Mouse (Mus musculus) forebrain, embryonic 16.5 days (tissue): ENCODE results near the gene Cap2. TPM values are rescaled to one million over a fixed set of nuclear protein-coding genes. Genes with fewer than 3 reads are reported as not detected.

Experiments
- ATAC-seq: fragments of 200-750 bp; cut with Nextera tagmentation; 2 replicates; pipeline ENCODE4 v1.8.0; 2017; ENCODE audit warnings: mild to moderate bottlenecking, moderate library complexity
- H3K27ac ChIP-seq: fragments of 300-500 bp; sonication (generic); 2 replicates; pipeline ENCODE4 v1.5.1; 2014; ENCODE audit warnings: low read length, control low read depth
- H3K27me3 ChIP-seq: fragments of 300-500 bp; sonication (generic); replicated peaks from 2 replicates; pipeline ENCODE4 v1.6.1; 2014; ENCODE audit warnings: low read length; ENCODE audit not compliant: control insufficient read depth, insufficient read depth
- H3K36me3 ChIP-seq: fragments of 300-500 bp; sonication (generic); 2 replicates; pipeline ENCODE4 v1.6.1; 2014; ENCODE audit not compliant: control insufficient read depth, insufficient read depth
- H3K4me1 ChIP-seq: fragments of 300-500 bp; sonication (generic); replicated peaks from 2 replicates; pipeline ENCODE4 v1.6.1; 2014; ENCODE audit warnings: low read length; ENCODE audit not compliant: control insufficient read depth, insufficient read depth
- H3K4me2 ChIP-seq: fragments of 300-500 bp; sonication (generic); 2 replicates; pipeline ENCODE4 v1.6.1; 2014; ENCODE audit warnings: mild to moderate bottlenecking, low read length, control low read depth
- H3K4me3 ChIP-seq: fragments of 300-500 bp; sonication (generic); replicated peaks from 2 replicates; pipeline ENCODE4 v1.5.1; 2014; ENCODE audit warnings: mild to moderate bottlenecking, low read length, control low read depth
- H3K9ac ChIP-seq: fragments of 300-500 bp; sonication (generic); replicated peaks from 2 replicates; pipeline ENCODE4 v1.6.1; 2014; ENCODE audit warnings: low read depth, low read length, control low read depth
- H3K9me3 ChIP-seq: fragments of 300-500 bp; sonication (generic); 2 replicates; pipeline ENCODE4 v1.6.1; 2016; ENCODE audit warnings: low read length; ENCODE audit not compliant: control insufficient read depth
- WGBS: fragments of 180-500 bp; shearing (Covaris S2); extraction: QIAGEN DNeasy Blood & Tissue Kit; methylation state at CpG from one replicate; pipeline ENCODE4 v1.1.7; 2014; 5-methylcytosine and 5-hydroxymethylcytosine counted together
- polyA plus RNA-seq: library from polyadenylated mRNA; unstranded; fragments of >200 nt; fragmentation: Nextera tagmentation; extraction: Ambion mirVana; gene quantifications from 2 replicates; pipeline ENCODE4 v1.2.1, GENCODE M21; 2015

The Cap2 gene
- polyA plus RNA-seq, 1 experiment from 2014 or later = 15.6 TPM

GRCm38 (mm10) chr13:46490644-46491043 lies 11.0 kb upstream of the Cap2 start:
- Histone ChIP-seq H3K27me3 (no peaks in the 10 kb centered on the region), H3K4me3 (no peak overlapping the region), H3K9me3 (no peaks in the 10 kb centered on the region), H3K9ac (no peak overlapping the region), H3K36me3 (no peaks in the 10 kb centered on the region), H3K27ac (no peak overlapping the region), H3K4me2 (no peak overlapping the region), H3K4me1 (peaks cover 5% of the 10 kb centered on the region; the same call in 1 of the 2 replicates)
- no peak for ATAC-seq
- WGBS = 32% methylated on average over 4 of the region's 4 CpGs

- no peaks in the 10 kb centered on the region for H3K27me3 ChIP-seq
Observed at GRCm38 (mm10) chr13:46502390-46502891, 793 bp downstream of the Cap2 start.

DNA sequence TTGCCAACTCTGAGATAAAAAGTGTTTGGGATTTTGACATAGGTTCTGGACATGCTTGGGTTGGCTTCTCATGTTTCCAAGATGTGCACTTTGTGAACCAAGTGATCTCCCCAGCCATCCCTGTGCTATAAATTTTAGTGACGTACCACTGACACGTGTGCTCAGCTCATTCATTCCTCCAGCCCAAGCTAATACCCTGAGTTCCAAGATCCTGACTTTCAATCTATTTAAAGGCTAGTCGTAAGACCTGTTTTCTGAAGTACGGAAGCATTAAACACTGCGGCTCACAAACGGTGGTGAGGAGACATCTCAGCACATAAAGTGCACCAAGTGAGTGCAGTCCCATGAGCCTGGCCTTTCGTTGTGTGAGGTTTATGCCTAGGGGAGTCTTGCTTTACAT lies 6.3 kb downstream of the Cap2 start:
- no peak overlapping the region for H3K4me3 ChIP-seq
- no peak overlapping the region for H3K4me2 ChIP-seq
- ATAC-seq = no peak
- 93% methylated on average over 7 of the region's 7 CpGs for WGBS
- no peaks in the 10 kb centered on the region; the same call in 1 of the 2 replicates for H3K4me1 ChIP-seq
- no peaks in the 10 kb centered on the region for H3K36me3 ChIP-seq
- H3K27me3 ChIP-seq = no peaks in the 10 kb centered on the region
- H3K27ac ChIP-seq = no peak overlapping the region
- peaks cover 5% of the 10 kb centered on the region; the same call in 1 of the 2 replicates for H3K9me3 ChIP-seq
- no peak overlapping the region for H3K9ac ChIP-seq

More at GRCm38 (mm10) chr13:46502390-46502891, 793 bp downstream of the Cap2 start:
- Histone ChIP-seq H3K4me3 (peak overlapping the region; percentile 58), H3K27ac (no peak overlapping the region), H3K4me1 (peaks cover 12% of the 10 kb centered on the region), H3K4me2 (peak overlapping the region; percentile 97), H3K9ac (peak overlapping the region; percentile 71), H3K9me3 (no peaks in the 10 kb centered on the region), H3K36me3 (no peaks in the 10 kb centered on the region)
- ATAC-seq = peak; percentile 71
- WGBS = 7% methylated on average over 20 of the region's 20 CpGs

DNA sequence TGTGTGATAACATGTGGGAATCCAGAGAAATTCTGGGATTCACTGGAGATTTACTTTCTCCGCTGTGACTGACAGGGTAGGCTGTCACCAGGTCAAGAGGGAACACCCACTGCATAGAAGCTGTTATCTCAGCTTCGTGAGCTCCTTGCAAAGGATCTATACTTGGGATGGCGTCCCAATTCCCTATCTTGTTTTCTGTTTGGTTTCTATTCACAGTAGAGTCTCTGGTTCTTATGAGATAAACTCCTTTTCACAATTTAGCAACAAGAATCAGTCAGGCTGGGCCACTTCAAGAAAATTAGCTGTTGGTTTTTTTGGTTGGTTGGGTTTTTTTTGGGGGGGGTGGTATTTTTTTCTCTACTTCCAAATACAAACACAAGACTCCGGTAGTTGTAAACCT lies 7.2 kb downstream of the Cap2 start:
- Histone ChIP-seq H3K9ac (no peak overlapping the region), H3K36me3 (no peaks in the 10 kb centered on the region), H3K27ac (no peak overlapping the region), H3K4me3 (no peak overlapping the region), H3K4me1 (no peaks in the 10 kb centered on the region), H3K4me2 (no peak overlapping the region), H3K9me3 (peaks cover 5% of the 10 kb centered on the region; the same call in 1 of the 2 replicates), H3K27me3 (no peaks in the 10 kb centered on the region)
- no peak for ATAC-seq
- WGBS = 88% methylated on average over 4 of the region's 4 CpGs

DNA sequence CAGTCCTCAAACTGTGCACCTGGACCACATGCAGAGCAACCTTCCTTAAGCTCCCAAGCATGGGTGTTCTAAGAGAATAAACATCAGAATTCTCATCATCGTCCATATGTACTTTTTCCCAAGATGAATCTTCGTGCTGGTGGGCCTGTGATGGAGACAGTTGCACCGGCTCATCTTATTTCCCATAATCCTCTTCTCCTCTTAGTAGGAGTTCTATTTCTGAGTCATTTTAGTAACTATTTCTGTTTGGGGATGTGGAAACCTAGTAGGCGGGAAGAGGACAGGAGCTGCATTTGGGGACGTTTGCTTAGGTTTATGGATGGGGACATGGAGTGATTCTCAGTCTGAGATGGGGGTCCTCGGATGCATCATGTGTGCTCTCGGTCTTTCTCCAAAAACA lies 8.8 kb downstream of the Cap2 start:
- H3K4me1 ChIP-seq = no peaks in the 10 kb centered on the region; the same call in 1 of the 2 replicates
- H3K27ac ChIP-seq = no peak overlapping the region
- no peak for ATAC-seq
- 92% methylated on average over 7 of the region's 7 CpGs for WGBS
- no peak overlapping the region for H3K4me2 ChIP-seq
- H3K9me3 ChIP-seq = peaks cover 5% of the 10 kb centered on the region; the same call in 1 of the 2 replicates
- H3K36me3 ChIP-seq = no peaks in the 10 kb centered on the region
- no peaks in the 10 kb centered on the region for H3K27me3 ChIP-seq
- H3K9ac ChIP-seq = no peak overlapping the region
- no peak overlapping the region for H3K4me3 ChIP-seq

DNA sequence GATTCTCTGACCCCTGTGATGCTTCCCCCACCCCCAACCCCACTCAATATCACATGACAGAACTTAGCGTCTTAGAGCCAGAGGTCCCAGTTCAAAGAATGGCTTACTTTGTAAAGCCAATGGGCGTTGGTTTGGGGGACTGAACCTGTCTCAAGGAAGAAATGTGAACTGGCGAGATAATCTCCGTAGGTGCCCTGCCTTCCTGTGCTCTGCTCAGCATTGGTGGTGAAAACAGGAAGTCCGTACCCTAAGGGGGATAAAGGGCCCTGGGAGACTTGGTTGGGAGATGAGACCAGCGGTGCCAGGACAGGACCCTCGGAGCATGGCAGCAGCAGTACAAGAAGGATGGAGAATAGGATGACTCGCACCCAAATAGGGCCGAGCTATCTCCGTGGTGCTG lies 12.8 kb downstream of the Cap2 start:
- H3K27ac ChIP-seq = no peak overlapping the region
- peaks cover 13% of the 10 kb centered on the region for H3K4me1 ChIP-seq
- no peaks in the 10 kb centered on the region for H3K27me3 ChIP-seq
- H3K36me3 ChIP-seq = no peaks in the 10 kb centered on the region
- no peak overlapping the region for H3K4me3 ChIP-seq
- H3K9me3 ChIP-seq = peaks cover 5% of the 10 kb centered on the region; the same call in 1 of the 2 replicates
- WGBS = 95% methylated on average over 10 of the region's 10 CpGs
- no peak overlapping the region for H3K4me2 ChIP-seq
- H3K9ac ChIP-seq = no peak overlapping the region
- no peak for ATAC-seq

- 72% methylated on average over 9 of the region's 9 CpGs for WGBS
- no peak for ATAC-seq
- Histone ChIP-seq H3K4me3 (no peak overlapping the region), H3K4me2 (no peak overlapping the region), H3K36me3 (no peaks in the 10 kb centered on the region), H3K4me1 (peaks cover 13% of the 10 kb centered on the region), H3K27ac (no peak overlapping the region), H3K9ac (no peak overlapping the region), H3K9me3 (peaks cover 5% of the 10 kb centered on the region; the same call in 1 of the 2 replicates), H3K27me3 (no peaks in the 10 kb centered on the region)
Observed at GRCm38 (mm10) chr13:46515120-46515523, 13.5 kb downstream of the Cap2 start.

DNA sequence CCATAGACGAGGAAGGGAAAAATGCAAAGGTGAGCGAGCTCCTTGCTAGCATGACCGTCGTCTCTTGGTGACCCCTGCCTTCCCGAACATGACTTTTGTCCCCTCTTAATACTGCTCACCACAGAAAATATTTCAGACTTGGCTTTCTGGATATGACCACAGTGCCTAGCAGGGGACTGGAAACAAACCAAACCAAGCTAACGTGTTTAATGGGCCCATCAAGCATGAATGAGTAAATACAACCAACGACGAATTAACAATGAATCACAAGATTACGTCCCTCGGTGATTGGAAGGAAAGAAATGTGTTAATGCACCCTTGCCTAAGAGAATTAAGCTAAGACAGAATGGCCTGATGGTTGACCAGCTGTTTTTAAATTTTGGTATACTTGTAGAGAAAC lies 13.9 kb downstream of the Cap2 start:
- H3K9me3 ChIP-seq = peaks cover 5% of the 10 kb centered on the region; the same call in 1 of the 2 replicates
- no peak overlapping the region for H3K27ac ChIP-seq
- no peak overlapping the region for H3K4me3 ChIP-seq
- H3K4me1 ChIP-seq = peaks cover 13% of the 10 kb centered on the region
- H3K36me3 ChIP-seq = no peaks in the 10 kb centered on the region
- no peaks in the 10 kb centered on the region for H3K27me3 ChIP-seq
- 32% methylated on average over 10 of the region's 10 CpGs for WGBS
- ATAC-seq = no peak
- no peak overlapping the region for H3K9ac ChIP-seq
- H3K4me2 ChIP-seq = no peak overlapping the region

GRCm38 (mm10) chr13:46516183-46516582 lies 14.5 kb downstream of the Cap2 start:
- H3K9ac ChIP-seq = no peak overlapping the region
- no peaks in the 10 kb centered on the region for H3K27me3 ChIP-seq
- H3K4me3 ChIP-seq = no peak overlapping the region
- WGBS = 70% methylated on average over 7 of the region's 7 CpGs
- H3K4me2 ChIP-seq = no peak overlapping the region
- no peak for ATAC-seq
- H3K27ac ChIP-seq = peak overlapping the region; percentile 21; the same call in 1 of the 2 replicates
- peaks cover 5% of the 10 kb centered on the region; the same call in 1 of the 2 replicates for H3K9me3 ChIP-seq
- H3K4me1 ChIP-seq = peaks cover 13% of the 10 kb centered on the region
- no peaks in the 10 kb centered on the region for H3K36me3 ChIP-seq
